Mouse (Mus musculus): ENCODE results near the gene Igf2r.

Igf2r gene

DNA sequence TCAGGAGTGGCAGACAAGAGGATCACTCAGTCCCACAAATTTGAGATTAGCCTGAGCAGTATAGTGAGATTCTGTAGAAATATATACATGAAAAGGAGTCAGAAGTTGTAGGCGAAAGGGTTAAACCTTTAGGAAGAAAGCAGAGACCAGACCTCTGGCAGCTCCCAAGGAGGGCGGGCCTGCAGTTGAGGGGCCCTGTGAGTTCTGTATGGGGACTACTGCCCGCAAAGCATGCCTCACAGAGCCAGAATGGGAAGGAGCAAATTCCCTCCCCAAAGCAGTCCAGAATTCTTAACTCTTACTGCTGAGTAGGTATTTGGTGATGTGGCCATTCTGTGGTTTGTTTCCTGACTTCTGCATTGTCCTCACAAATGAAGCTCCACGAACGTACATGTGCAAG is 11.6 kb upstream of the Igf2r start:
- no peak for DNase-seq (ENCODE audit: low spot score)

DNA sequence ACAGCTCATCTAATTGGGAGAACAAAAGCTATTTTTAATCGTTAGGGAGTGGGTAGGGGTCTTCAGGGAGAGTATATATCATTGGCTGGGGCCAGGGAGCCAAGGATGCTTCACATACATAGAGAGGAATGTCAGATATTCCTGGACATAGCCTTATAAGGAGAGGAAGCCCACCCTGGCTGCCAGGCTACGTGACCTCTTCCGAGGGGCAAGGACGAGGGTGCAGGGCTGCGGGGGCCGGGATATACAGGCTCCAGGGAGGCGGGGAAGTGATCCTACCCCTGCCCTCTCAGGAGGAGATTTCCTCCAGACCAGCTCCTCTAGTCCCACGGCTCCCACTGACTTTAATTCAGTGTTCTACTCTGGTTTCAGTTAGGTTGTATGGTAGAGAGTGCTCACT is 10.7 kb upstream of the Igf2r start:
- no peak for DNase-seq (ENCODE audit: low spot score)

DNA sequence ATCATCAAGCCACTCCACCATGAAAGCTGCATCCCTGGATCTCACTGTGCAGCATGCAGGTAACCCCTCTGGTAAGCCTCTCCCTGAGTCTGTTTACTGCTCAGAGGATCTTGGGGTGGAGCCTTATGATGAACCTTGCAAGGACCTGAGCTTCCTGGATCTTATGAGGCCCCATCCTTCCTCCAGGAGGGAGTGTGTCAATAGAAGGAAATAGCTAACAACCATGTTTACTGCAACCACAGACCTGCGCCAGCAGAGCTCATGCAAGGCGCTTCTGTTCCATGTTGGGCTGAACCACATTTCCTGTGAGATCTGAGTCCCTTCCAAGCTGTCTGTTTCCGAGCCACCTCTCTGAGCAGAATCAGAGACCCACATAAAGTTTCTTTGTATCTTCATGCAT is 10.0 kb upstream of the Igf2r start:
- no peak for DNase-seq (ENCODE audit: low spot score)

DNA sequence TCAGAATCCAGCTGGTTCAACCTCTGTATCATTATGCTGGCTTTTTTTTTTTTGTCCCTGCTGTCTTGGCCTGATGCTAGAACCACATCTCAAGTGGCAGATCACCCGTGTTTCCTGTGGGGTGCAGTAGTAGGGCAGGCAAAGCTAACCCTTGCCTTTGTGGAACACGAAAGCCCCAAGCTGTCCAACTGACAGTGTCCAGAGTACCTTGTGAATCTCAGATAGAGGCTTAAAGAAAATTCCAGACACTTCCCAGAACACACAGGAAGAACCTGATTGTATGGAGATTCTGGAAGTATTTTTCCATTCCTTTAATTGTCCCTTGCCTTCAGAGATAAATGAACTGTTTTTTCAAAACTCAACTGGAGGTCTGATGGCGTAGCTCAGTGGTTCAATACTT is 4.5 kb upstream of the Igf2r start:
- no peak for DNase-seq (ENCODE audit: low spot score)

DNA sequence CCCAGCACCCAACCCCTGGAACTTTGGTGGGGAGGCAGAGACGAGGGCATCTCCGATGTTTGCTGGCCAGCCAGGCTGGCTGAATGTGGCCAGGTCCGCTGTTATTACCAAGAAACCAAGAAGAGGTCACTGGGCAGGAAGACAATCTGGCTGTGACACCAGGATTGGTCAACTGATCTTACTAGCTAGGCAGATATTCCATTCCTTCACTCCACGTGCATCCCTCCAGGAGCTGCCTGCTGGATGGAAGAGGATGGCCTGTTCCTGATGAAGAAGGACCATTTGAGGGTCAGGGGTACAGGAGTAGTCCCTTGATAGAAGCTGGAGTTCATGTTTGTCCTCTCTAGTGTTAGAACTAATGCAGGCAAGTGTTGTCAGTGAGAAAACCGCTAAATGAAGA is 1.0 kb upstream of the Igf2r start:
- no peak for DNase-seq (ENCODE audit: low spot score)

DNA sequence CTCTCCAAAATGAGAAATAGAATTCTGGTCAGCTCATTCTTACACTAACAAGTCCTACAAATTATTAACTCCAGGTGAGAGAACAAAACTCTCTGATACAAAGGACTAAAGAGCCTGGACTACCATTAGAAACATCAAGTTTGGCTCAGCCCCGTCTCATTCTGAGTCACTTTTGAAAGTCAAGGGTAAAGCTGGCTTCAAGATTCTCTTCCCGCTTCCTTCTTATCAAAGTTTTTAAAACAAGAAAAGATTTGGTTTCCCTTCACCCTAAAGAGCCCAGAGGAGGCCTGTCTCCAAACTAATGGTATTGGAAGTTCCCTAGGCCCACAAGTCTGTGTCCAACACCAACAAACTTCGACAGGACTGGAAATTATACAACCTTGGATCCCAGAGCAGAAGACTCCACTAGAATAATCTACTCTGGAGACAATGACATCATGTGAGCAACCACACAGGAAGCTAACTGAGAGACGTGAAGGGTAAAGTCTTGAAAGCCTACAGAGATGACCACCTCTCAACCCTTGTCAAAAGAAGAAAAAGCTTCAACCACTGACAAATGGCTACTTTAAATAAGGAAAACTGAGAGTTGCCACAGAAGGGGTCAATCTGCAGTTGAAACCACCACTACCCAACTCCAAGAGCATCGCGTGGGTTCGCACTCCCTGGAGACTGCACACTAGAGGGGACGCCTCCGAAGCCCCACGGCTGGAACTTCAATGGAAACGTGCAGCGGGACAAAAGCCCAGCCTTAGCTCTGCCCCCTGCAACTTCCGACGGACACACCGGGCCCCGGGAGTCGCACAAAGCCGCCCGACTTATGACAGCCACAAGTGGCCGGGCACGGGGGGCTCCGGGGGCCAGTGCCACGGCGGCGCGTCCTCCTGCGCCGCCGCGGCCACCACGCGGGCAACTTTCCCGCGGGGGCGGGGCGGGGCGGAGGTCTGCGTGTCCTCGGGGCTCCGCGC is 767 bp downstream of the Igf2r start:
- DNase-seq (ENCODE audit: low spot score) = no peak

DNA sequence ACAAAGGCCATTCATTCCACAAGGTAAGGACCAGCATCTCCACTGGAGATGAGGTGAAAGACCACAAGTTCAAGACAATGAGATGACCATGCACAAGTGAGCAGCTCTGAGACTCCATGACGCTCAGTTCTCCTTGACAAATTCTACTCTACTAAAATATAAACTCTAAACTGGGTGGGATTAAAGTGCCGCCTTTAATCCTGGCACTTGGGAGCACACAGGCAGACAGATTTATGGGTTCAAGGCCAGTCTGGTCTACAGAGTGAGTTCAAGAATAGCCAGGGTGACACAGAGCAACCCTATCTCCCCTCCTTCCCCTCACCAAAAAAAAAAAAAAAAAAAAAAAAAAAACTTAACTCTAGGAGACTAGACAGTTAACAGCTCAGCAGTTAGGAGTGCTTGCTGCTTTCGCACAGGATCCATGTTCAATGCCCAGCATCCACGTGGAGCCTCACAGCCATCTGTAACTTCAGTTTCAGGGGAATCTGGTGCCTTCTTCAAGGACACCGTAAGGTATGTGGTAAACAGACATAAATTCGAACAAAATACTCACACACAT is 2.1 kb downstream of the Igf2r start:
- no peak for DNase-seq (ENCODE audit: low spot score)

DNA sequence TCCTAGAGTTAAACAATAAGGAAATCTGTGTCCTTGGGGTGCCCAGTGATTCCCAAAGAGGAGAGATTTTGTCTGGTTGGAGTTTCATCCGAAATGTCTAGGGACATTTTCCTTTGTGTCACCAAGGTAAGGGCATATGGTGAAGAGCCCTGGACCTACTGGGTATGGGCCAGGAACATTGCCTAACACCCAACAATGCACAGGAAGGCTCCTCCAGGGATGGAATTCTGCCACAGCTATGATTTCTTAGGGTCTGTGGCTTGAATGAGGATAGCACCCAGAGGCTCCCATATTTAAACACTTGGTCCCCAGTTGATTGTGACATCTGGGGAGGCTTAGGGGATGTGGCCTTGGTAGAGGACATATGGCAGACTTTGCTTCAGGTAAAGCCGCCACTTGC is 6.1 kb downstream of the Igf2r start:
- no peak for DNase-seq (ENCODE audit: low spot score)

DNA sequence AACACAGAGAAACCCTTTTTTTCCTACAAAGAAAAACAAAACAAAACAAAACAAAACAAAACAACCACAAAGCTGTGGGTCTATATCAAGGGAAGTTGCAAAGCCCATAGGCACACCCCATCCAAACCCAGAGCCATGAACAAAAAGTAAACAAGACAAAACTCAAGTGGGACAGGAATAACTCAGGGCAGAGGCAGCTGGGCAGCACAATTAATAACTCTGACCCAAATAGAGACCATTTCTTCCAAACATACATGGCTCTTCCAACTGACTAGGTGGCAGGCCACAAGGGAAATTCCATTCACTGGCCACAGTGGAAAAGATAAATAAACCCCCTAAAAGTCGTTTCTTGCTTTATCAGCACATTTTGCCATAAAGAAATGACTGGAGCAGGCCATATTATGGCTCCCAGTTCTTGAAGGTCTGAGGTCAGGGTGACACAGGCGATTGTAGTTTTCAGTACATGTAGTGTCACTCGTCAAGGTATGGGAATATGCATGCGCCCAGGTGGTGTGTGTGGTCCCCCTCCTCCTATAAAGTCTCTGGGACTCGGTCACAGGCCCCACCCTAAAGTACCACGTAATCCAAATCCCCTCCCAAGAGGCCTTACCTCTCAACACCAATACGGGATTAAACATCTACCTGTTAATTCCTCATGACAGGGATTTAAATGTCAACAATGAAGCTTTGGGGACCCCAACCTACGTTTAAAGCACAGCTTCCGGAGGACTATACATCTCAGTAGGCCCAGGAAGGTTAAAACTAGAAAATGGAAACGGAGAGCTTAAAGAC is 8.9 kb downstream of the Igf2r start:
- no peak for DNase-seq (ENCODE audit: low spot score)

DNA sequence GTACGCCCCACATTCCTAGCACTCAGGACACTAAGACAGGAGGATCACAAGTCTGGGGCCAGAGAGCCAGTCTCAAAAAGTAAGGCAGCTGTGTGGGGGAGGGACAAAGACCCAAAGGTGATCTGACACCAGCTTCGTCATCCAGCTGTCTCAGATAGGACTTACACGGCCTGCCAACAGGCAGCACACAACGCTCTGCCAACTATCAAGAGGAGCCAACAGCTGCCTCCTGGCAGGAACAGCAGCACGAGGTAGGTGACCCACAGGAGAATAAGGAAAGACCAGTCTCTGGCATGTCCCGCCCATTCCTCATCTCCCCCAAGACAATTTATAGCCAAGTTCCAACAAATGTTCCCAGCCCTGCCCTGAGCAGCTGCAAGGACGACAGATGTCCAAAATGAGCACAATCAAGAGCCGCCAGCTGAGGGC is 9.8 kb downstream of the Igf2r start:
- DNase-seq (ENCODE audit: low spot score) = no peak

DNA sequence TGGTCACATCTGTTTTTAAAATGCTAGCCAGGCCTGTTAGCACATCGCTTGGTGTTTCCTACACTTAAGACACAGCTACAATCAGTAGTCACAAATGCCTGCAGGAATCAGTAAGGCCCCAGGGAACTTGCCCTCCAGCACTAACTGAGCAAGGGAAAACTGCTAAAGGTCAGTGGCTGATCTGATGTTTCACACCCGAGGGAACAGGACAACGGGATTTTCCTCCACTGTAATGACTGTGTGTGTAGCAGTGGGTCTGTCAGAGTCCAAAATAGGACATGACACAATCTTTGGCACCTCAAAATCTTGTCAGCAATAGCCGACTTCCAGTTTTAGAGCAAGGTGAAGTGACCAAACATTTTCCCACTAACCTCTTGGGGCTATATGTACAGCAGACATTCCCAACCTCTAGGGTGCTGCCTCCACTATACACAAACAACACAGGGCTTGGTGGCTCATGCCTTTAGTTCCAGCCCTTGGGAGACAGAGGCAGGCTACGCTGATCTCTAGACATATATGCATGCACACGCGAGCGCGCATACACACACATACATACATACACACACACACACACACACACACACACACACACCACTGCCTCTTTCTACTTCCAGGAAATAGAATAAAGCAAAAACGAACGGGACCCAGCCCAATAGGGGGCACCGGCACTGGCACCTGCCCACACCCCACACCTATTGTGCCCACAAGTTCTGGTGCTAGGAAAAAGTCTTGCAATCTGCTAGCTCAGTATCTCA is 10.6 kb downstream of the Igf2r start:
- DNase-seq (ENCODE audit: low spot score) = no peak

DNA sequence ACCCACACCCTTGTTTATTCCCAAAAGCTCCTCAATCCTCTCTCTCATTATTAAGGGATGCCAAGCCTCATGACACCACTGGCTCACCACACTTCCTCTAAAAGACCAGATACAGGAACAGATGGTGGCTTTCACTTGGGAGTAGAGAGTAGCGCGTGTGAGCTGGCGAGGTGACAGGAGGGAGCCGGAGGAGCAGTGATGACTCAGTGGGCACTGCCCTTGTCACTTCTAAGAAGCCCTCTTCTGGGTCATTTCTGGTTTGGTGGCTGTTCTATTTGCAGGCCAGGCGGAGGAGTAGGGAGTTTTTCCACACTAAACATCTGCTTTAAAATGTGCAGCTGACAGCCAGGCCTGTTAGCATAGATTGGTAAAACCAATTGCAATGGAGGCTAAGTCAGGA is 11.5 kb downstream of the Igf2r start:
- no peak for DNase-seq (ENCODE audit: low spot score)

DNA sequence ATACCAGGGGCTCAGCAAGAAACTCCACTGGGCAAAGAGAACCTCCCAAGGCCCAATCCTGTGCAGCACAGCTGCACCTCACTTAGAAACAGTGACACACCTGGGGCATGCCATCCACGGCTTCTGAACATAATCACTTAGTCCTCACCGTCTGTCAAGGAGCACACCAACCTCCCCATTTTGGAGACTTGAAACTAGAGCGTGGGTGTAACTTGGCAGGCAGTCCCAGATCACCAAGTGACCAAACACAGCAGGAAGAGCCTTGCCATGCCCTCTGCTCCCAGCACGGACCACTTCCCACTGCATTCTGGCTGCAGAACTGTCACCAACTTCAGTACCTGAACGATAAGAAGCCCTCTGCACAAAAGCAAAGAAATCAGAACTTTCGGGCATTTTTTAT is 12.3 kb downstream of the Igf2r start:
- DNase-seq (ENCODE audit: low spot score) = no peak

DNA sequence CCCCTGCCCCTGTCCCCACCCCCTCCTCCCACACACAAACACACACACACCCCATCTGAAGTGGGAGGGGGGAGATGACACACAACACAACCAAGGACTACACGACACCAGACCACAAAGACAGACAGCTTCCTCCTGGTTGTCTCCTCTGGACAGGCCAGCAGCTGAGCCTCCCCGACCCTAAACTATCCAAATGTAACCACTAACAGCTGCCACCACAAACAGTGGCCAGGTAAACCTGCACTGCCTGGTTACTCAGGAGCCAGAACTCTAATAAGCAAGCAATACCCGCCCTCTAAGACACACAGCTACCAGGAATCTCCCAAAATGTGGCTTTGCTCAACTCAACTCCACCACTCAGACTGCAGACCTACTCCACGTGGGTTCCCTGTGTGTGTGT is 13.5 kb downstream of the Igf2r start:
- DNase-seq (ENCODE audit: low spot score) = no peak

DNA sequence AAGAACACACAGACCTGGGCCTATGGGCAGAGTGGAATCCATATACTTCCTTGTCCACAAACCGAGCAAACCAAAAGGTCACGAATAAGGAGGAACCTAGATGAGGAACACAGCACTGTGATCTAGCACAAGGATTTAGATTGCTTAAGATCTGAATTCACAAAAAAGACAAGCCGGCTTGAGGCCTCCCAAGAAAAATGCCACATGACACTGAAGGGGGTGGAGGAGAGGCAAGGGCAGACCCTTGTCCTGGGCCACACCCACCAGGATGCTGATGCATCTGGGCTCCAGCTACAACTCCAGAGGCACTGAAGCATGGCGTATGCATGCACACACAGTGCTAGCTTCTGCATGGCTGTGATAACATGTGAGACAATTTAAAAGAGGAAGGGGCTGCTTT is 14.3 kb downstream of the Igf2r start:
- DNase-seq (ENCODE audit: low spot score) = no peak

DNA sequence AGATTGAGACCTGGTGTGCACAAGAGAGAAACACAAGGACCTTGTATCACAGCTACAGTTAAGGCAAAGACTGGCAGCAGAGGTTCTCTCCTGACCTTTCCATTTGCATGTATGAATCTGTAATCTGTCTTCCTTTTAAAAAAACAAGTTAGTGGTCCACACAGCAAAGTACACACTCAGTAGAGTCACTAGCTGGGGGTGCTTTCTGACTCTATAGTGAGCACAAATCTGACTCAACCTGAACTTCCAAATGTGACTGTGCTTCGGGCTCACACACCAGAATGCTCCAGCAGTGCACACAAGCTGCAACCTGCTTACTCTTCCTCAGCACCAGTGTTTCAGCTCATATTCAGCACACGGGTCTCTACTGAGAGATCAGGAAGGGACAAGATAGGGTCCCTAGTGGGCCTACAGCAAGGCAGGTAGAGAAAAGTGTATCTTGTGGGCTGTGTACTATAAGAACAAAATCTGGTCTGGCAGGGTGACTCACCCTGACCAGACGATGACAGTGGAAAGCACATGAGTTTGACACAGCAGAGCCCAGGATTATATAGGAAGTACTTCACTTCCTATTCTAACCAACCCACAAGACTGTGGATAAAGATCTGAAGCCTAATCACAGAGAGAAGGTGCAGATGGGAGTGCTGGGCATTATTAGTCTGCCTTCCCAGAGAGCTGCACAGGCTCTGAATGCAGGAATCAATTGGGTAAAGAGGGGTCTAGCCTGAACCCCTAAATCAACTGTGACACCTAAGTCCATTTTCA is 15.0 kb downstream of the Igf2r start:
- no peak for DNase-seq (ENCODE audit: low spot score)

DNA sequence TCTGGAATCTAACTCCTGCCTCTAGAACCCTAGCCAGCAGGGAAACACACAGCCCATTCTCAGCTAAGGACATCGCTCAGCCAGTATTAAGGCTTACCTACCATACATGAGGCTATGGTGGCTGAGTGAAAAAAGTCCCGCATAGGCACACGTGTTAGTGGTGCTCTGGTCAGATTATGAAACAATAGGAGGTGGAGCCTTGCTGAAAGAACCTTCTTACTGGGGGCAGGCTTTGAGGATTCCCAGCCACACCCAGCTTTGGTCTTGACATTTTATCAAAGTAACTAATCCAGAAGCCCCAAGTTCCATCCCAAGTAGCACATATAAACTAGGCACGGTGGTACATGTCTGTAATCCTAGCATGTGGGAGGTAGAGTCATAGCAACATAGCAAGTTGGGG is 16.4 kb downstream of the Igf2r start:
- no peak for DNase-seq (ENCODE audit: low spot score)

DNA sequence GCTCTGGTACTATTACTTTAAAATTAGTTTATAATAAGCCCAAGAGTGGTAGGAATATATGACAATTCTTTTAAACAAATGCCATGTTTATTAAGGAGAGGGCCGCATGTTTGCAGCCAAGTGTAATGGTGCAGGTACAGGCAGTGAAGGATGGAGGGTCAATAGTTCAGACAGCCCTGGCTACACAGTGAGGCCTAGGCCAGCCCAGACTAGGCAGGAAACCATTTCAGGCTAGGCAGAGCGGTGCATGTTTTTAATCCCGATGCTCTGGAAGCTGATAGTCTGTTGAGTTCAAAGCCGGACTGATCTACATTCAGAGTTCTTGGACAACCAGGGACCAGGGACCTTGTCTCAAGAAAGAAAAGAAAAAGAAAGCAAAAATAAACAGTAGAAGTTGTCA is 17.8 kb downstream of the Igf2r start:
- no peak for DNase-seq (ENCODE audit: low spot score)

DNA sequence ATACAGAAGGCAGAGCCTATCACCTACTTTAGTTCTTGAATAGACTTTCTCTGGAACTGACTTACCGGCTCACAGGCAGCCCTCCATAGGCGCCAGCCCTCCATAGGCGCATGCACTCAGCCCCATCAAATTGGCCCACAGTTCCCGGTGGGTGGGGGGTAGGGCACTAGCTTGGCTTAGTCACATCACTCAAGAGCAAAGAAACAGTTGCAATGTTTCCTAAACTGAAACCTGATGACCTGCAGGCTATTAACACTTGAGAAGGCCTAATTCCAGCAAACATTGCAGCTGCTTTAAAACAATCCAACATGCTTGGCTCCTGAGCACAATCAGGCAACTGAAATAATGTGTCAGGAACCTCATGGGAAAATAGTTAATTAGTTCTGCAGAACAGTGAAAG is 18.2 kb downstream of the Igf2r start:
- no peak for DNase-seq (ENCODE audit: low spot score)

DNA sequence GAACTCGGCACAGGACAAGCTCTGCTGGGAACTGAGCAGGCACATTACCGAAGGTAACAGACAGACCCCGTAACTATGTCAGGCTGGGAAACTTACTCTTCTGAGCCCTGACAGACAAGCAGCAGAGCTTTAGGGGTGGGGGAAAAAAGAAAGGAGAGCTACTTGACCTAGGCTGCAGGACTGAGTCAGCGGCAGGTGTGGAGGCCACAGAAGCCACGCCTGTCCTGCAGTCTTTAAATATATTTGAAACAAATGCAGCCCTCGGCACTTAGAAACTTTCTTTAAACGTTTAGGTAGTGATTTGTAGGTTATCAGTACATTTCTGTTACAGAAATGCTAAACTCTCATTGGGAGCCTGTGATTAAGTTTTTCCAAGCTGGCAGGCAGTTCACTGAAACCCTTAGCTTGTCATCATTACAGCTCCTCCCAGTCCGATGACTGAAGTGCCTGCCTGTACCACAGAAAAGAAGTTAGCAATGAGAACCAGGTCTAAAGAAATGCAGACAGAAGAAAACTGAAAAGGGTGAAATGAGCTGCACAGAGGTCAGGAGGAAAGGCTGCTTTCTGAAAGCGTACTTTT is 18.8 kb downstream of the Igf2r start:
- DNase-seq (ENCODE audit: low spot score) = no peak

Data from ovary, postnatal 10 days (tissue).